Mouse (Mus musculus) liver, embryonic 14.5 days (tissue): ENCODE data around the gene Synj2. TPM values are rescaled to one million over a fixed set of nuclear protein-coding genes. Genes with fewer than 3 reads are reported as not detected.
A peak's percentile ranks its signal among the peaks of the same experiment; 100 is the strongest.

Experiments used
- ATAC-seq: fragments of 200-750 bp; cut with Nextera tagmentation; 2 replicates; pipeline ENCODE4 v1.8.0; 2017; ENCODE audit warnings: moderate number of reproducible peaks, mild to moderate bottlenecking, moderate library complexity; ENCODE audit not compliant: insufficient read depth
- DNase-seq, 3 experiments: peaks; one replicate each; pipeline ENCODE4 v3.0.0-alpha.2; 2012 to 2013; ENCODE audit warnings: low read depth in 3 of 3, low spot score in 3 of 3
- H3K27ac ChIP-seq: fragments of 300-500 bp; sonication (generic); 2 replicates; pipeline ENCODE4 v1.5.1; 2014; ENCODE audit warnings: moderate library complexity, mild to moderate bottlenecking, control low read depth, inconsistent platforms
- H3K27me3 ChIP-seq: fragments of 300-500 bp; sonication (generic); 2 replicates; pipeline ENCODE4 v1.6.1; 2014; ENCODE audit warnings: mild to moderate bottlenecking, low read length, moderate library complexity; ENCODE audit not compliant: control insufficient read depth, insufficient read depth
- H3K36me3 ChIP-seq: fragments of 300-500 bp; sonication (generic); replicated peaks from 2 replicates; pipeline ENCODE4 v1.6.1; 2014; ENCODE audit warnings: low read depth; ENCODE audit not compliant: control insufficient read depth, insufficient read depth
- H3K4me1 ChIP-seq, 2 experiments: fragments of 200-500 bp in 1 of 2; fragments of 300-500 bp in 1 of 2; sonication (generic) in 1 of 2; replicated peaks; 2 replicates each; pipeline ENCODE4 v1.6.1; 2012 to 2014; ENCODE audit warnings: antibody characterized with exemption in 1 of 2, inconsistent platforms in 1 of 2, low read length in 1 of 2; ENCODE audit not compliant: control insufficient read depth in 2 of 2, insufficient read depth in 2 of 2
- H3K4me2 ChIP-seq: fragments of 300-500 bp; sonication (generic); 2 replicates; pipeline ENCODE4 v1.6.1; 2014; ENCODE audit warnings: low read depth, mild to moderate bottlenecking, control low read depth, moderate library complexity
- H3K4me3 ChIP-seq, 2 experiments: fragments of 200-500 bp in 1 of 2; fragments of 300-500 bp in 1 of 2; sonication (generic) in 1 of 2; 2 replicates each; pipeline ENCODE4 v1.5.1; 2012 to 2014; ENCODE audit warnings: low read depth in 2 of 2, low read length in 2 of 2, mild to moderate bottlenecking in 2 of 2, control low read depth in 1 of 2, inconsistent platforms in 1 of 2, moderate library complexity in 1 of 2; ENCODE audit not compliant: insufficient read depth in 1 of 2
- H3K9ac ChIP-seq: fragments of 300-500 bp; sonication (generic); replicated peaks from 2 replicates; pipeline ENCODE4 v1.6.1; 2014; ENCODE audit warnings: mild to moderate bottlenecking, control low read depth, moderate library complexity
- H3K9me3 ChIP-seq: fragments of 300-500 bp; sonication (generic); 2 replicates; pipeline ENCODE4 v1.6.1; 2016; ENCODE audit warnings: low read length, mixed read lengths; ENCODE audit not compliant: control insufficient read depth
- CTCF ChIP-seq: IDR thresholded peaks from 2 replicates; pipeline ENCODE4 v1.5.1; 2016; ENCODE audit warnings: antibody characterized with exemption, low read depth, control low read depth
- EP300 ChIP-seq: IDR thresholded peaks from 2 replicates; pipeline ENCODE4 v1.6.1; 2016; ENCODE audit warnings: antibody characterized with exemption, low read depth
- WGBS: fragments of 180-500 bp; shearing (Covaris S2); extraction: QIAGEN DNeasy Blood & Tissue Kit; methylation state at CpG from one replicate; pipeline ENCODE4 v1.1.7; 2014; ENCODE audit not compliant: insufficient replicate concordance; 5-methylcytosine and 5-hydroxymethylcytosine counted together
- polyA plus RNA-seq, 2 experiments: library from polyadenylated mRNA; depleted of rRNA in 1 of 2; stranded (reverse) in 1 of 2; unstranded in 1 of 2; fragments of >200 nt; fragmentation: Nextera tagmentation in 1 of 2; extraction: Ambion mirVana in 1 of 2; gene quantifications; 2 replicates each; pipeline versions ENCODE4 v1.2.1 to v1.2.3; 2012 to 2014

Gene Synj2
- polyA plus RNA-seq, 2 experiments = 1.6 to 1.9 TPM

GRCm38 (mm10) chr17:6079287-6080122, 138.4 kb downstream of the Synj2 start, which contains the start of the genes Serac1 and Gtf2h5:
Serac1 (minus strand) TSS chr17:6079741.
Gtf2h5 (plus strand) TSS chr17:6079786.
- Histone ChIP-seq H3K4me3 (peak within 1 kb of the TSS; percentile 65 to 82), H3K27ac (peak within 1 kb of the TSS; percentile 75), H3K4me1 (peaks cover 6 to 9% of the 10 kb centered on the region in 2 experiments), H3K36me3 (peaks cover 2% of the 10 kb centered on the region; the same call in 1 of the 2 replicates), H3K9ac (peak within 1 kb of the TSS; percentile 82), H3K27me3 (no peaks in the 10 kb centered on the region), H3K4me2 (peak within 1 kb of the TSS; percentile 84), H3K9me3 (no peaks in the 10 kb centered on the region)
- peak; percentile 99 for ATAC-seq
- WGBS = under 1% methylated on average over 70 of the region's 70 CpGs
- peak; percentile 34; the same call in 1 of the 2 replicates for TF ChIP-seq CTCF
- TF ChIP-seq EP300 = no peak
- DNase-seq = peak; percentile 93 to 95 (median 93)

- H3K36me3 ChIP-seq = peaks cover 3% of the 10 kb centered on the region; the same call in 1 of the 2 replicates
- TF ChIP-seq EP300 = no peak
- no peak for TF ChIP-seq CTCF
- no peak for ATAC-seq
These were observed 142.3 kb downstream of the Synj2 start for GRCm38 (mm10) chr17:6083323-6083890.

GRCm38 (mm10) chr17:6091604-6092003, 150.5 kb downstream of the Synj2 start:
- H3K4me2 ChIP-seq = no peak overlapping the region
- 66% methylated on average over 6 of the region's 6 CpGs for WGBS
- H3K36me3 ChIP-seq = no peaks in the 10 kb centered on the region
- H3K4me3 ChIP-seq = no peak overlapping the region
- H3K4me1 ChIP-seq = no peaks in the 10 kb centered on the region
- H3K9me3 ChIP-seq = no peaks in the 10 kb centered on the region
- H3K27ac ChIP-seq = no peak overlapping the region
- no peak for TF ChIP-seq CTCF
- no peak for TF ChIP-seq EP300
- no peaks in the 10 kb centered on the region for H3K27me3 ChIP-seq
- no peak for DNase-seq
- no peak for ATAC-seq
- no peak overlapping the region for H3K9ac ChIP-seq

More at GRCm38 (mm10) chr17:6083323-6083890, 142.3 kb downstream of the Synj2 start:
- WGBS = 79% methylated on average over 5 of the region's 5 CpGs
- H3K9me3 ChIP-seq = no peaks in the 10 kb centered on the region
- H3K27me3 ChIP-seq = no peaks in the 10 kb centered on the region
- no peak overlapping the region for H3K27ac ChIP-seq
- no peak overlapping the region for H3K4me3 ChIP-seq
- H3K4me2 ChIP-seq = no peak overlapping the region
- H3K9ac ChIP-seq = no peak overlapping the region
- no peak for DNase-seq
- H3K4me1 ChIP-seq = peaks cover 3 to 9% of the 10 kb centered on the region in 2 experiments; a peak in 3 of 4 replicates

Other genes with a start within 250 kb of the Synj2 start
- 6.9 and 9.4 TPM in 2 replicates for gene Snx9, start 100.0 kb upstream of the Synj2 start, polyA plus RNA-seq (2012; rRNA removed)
- gene Snx9, start 100.0 kb upstream of the Synj2 start, polyA plus RNA-seq (2014; fragmentation: Nextera tagmentation; extraction: Ambion mirVana) = 11.6 and 13.5 TPM in 2 replicates
- gene Serac1, start 138.5 kb downstream of the Synj2 start, polyA plus RNA-seq (2012; rRNA removed) = 1.6 TPM in 2 replicates
- 0.69 and 1.5 TPM in 2 replicates for gene Serac1, start 138.5 kb downstream of the Synj2 start, polyA plus RNA-seq (2014; fragmentation: Nextera tagmentation; extraction: Ambion mirVana)
- 11.9 and 26.7 TPM in 2 replicates for gene Gtf2h5, start 138.5 kb downstream of the Synj2 start, polyA plus RNA-seq (2012; rRNA removed)
- gene Gtf2h5, start 138.5 kb downstream of the Synj2 start, polyA plus RNA-seq (2014; fragmentation: Nextera tagmentation; extraction: Ambion mirVana) = 82.3 and 84.0 TPM in 2 replicates
- 3.4 and 4.7 TPM in 2 replicates for gene Tulp4, start 165.2 kb downstream of the Synj2 start, polyA plus RNA-seq (2012; rRNA removed)
- 21.4 and 24.1 TPM in 2 replicates for gene Tulp4, start 165.2 kb downstream of the Synj2 start, polyA plus RNA-seq (2014; fragmentation: Nextera tagmentation; extraction: Ambion mirVana)